Mouse (Mus musculus) retina, embryonic 14.5 days (tissue): ENCODE data around the gene Pde4d.

ENCODE experiments used
- DNase-seq: peaks from one replicate; pipeline ENCODE4 v3.0.0-alpha.2; 2015; ENCODE audit warnings: low spot score

The Pde4d gene

GRCm38 (mm10) chr13:108824638-108825310 is 375.0 kb downstream of the Pde4d start:
- no peak for DNase-seq

- no peak for DNase-seq
Observed at GRCm38 (mm10) chr13:108825501-108825900, 375.8 kb downstream of the Pde4d start.

GRCm38 (mm10) chr13:108834197-108834596 is 384.4 kb downstream of the Pde4d start:
- DNase-seq = no peak

DNA sequence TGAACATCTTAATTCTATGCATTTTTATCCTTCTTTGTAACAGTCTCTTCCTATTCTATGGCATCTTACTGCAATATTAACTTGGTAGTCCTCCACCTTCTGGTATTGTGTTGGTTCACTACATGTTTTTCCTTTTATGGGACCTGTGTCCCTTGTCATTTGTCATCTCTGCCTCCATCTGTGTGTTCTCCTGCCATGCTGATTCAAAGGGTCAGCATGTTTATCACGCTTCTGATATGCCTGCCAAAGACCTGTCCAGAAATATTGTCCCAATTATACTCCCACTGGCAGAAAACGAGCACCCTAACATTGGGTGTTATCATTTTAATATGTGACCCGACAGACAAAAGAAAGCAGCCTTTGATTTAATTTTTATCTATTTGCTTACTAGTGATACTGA is 386.6 kb downstream of the Pde4d start:
- DNase-seq = no peak

DNA sequence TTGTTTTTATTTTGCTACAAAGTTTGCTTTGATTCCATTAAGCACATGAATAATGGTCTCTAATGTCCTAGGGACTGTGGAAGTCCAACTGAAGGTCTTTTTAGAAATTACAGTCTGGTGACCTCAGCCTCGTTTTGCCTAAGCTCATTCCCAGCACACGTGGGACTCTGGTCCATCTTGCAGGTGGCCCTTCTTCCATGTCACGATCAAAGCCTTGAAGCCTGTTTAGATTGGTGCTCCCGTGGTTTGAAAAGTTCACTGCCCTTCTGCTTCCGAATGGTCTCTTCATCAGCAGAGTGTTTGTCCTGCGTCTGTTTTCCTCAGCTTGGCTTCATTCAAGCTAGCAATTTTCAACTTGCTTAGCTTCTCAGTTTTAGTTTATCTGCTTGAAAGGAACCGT is 389.4 kb downstream of the Pde4d start:
- no peak for DNase-seq

DNA sequence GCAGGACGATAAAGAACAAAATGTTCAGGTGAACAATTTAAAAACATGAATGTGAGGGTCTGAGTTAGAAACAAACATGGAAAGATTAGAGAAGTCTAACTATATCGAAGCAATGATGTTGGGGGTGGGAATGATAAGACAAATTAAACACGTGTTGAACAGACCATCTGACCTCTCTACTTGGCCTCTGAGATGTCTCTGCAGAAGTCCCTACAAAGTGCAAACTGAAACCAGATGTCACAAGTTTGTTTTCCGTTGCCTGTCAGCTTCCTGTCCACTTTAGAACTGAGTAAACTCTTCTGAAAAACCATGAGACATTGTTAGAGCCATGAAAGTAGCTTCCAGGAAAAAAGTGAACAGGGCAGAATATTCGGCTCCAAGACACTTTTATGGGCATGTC is 404.3 kb downstream of the Pde4d start:
- no peak for DNase-seq

GRCm38 (mm10) chr13:108856776-108857435 is 407.2 kb downstream of the Pde4d start:
- no peak for DNase-seq

GRCm38 (mm10) chr13:108859336-108859735 is 409.6 kb downstream of the Pde4d start:
- DNase-seq = no peak

- no peak for DNase-seq
Observed at GRCm38 (mm10) chr13:108860737-108861136, 411.0 kb downstream of the Pde4d start.

DNA sequence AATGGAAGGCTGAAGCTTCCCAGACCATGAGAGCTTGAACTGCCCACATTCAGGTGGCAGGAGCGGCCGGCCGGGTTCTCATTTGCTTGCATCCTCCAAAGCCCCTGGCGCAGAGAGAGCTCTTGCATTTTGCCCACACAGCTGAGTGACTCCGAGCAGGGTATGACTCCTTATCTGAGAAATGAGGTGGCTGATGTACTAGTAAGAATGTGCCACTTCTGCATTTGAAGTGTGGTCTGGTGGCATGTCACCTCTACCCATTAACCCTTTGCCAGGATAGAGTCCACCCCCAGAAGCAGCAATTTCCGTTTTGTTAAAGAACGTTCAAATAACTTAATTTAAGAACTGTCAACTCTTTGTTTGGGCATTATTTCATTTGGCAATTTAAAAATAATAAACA is 412.0 kb downstream of the Pde4d start:
- no peak for DNase-seq

DNA sequence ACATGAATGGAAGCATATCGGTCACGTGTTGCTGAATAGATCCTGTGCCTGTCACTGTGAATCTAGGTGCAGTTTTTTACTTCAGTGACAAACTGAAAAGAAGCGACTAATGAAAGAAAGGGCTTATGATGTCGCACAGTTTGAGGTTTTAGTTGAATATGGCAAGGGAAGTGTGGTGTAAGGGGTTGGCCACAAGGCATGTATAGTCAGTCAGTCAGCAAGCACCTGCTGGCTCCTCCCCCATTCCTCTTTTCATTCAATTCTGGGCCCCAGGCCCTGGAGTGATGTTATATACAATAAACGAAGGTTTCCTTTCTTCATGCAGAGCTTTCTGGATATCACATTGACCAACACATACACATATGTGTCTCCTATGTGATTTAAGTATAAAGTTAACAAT is 412.4 kb downstream of the Pde4d start:
- DNase-seq = no peak

- DNase-seq = no peak
Observed at GRCm38 (mm10) chr13:108900160-108900559, 450.4 kb downstream of the Pde4d start.

DNA sequence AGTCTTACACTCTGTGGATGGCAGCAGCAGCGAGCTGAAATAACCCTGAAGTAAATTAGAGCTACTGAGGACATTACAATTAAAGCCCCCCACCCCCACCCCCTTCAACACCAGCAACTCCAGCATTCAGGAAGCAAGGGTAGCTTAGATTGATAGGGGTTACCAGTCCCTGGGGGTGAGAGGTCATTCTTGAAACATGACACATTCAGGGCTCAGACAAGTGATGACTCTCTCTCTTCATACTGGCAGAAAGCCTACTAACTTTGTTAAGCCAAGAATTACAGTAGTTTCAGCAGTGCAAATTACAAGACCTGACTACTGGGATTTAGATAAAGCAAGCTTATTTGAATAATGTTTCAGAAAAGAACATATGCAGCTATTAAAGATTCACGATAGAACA is 455.4 kb downstream of the Pde4d start:
- no peak for DNase-seq

DNA sequence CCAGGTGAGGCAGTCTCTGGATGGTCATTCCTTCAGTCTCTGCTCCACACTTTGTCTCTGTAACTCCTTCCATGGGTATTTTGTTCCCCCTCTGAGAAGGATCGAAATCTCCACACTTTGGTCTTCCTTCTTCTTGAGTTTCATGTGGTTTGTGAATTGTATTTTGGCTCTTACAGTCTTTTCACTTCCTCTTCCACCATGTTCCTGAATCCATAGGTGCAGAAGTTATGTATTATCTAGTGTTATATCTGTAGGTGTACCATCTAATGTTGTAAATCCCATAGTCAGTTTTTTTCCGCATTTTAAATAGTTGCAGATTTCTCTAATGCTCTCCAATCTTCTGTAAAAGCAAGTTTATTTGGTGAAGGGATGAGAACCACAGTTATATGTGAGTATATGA is 459.4 kb downstream of the Pde4d start:
- no peak for DNase-seq

DNA sequence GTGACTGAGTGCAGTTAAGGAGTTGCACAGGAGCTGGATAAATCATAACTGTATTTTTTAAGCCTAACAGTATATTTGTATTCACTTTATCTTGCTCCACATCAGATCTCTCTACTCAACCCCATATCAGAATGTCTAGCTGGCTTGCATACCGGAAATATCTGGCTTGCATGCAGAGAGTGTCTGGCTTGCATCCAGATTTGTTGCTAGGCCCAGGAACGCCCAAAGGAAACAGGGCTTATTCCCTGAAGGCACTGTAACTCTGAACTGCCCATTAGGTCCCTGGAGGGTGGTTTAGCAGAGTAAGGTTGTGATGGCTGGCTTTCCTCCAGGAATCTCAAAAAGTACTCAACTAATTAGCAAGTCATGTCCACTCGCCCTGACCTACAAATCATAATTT is 464.9 kb downstream of the Pde4d start:
- no peak for DNase-seq

GRCm38 (mm10) chr13:108921146-108921545 is 471.4 kb downstream of the Pde4d start:
- no peak for DNase-seq

- no peak for DNase-seq
Observed at GRCm38 (mm10) chr13:108934854-108935253, 485.1 kb downstream of the Pde4d start.

DNA sequence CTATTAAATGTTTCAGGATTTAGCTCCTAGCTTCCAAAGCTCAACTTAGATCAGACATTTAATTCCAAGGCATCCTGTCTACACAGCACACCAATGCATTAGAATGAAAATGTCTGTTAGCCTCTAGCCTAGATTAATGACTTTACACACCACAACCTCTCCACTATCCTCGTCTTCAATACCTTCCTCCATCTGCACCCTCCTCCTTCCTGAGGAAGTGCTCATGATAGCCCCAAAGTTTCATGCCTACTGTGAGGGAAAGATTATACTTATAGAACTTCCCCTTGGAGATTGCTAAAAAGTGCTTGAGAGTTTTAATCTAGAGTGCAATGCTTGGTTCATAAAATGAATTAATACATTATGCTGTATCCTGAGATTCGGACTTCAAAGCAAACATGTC is 487.5 kb downstream of the Pde4d start:
- no peak for DNase-seq

DNA sequence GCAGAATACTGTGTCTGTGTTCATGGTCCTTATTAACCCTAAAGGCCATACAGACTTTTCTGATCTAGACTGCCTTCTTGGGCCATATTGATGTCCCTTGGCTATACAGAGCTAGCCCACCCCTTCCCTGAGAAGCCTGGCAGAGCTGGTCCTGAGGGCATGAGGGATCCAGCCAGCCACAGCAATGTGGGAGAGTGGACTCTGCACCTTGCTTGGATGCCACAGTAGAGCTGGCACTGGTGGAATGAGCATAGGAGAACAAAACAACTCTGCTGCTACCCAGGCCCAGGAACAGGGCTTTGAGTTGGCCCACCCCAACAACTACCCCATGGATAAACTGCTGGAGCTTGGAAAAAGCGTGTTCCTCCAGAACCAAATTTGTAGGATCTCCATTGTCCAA is 503.2 kb downstream of the Pde4d start:
- no peak for DNase-seq

DNA sequence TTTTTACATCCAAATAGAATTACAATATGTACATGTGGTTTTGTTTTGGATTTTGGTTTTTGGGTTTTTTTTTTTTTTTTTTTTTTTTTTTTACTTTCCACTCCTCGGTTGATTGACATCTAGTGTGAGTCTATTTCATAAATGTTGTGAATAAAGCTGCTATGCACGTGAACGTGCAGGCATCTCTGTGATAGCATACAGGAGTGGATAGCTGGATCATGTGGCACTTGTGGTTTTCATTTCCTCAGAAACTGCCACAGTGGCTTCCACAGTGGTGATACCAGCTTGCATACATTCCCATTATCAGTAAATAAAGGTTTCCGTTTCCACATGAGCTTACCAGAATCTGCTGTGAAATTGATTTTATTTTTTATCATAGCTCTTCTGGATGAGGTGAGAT is 506.3 kb downstream of the Pde4d start:
- DNase-seq = no peak

DNA sequence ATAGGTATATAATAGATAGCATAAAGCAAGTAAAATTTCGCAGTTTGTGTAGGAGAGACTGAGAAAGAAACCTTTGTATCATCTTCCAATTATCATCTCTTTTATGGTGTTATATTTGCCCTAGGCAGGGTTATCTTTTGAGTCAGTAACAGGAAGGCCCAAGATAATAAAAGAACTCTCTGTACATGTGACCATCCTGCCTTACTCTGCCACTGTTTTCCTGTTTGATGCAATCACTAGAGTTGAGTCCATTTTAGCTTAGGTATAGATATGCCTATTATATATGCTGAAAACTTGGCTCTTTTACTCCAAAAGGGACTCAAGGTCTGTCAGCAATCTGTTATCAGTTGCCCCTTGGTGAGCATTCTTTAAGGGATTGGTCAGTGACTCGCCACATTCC is 514.3 kb downstream of the Pde4d start:
- DNase-seq = no peak

GRCm38 (mm10) chr13:108981144-108981543 is 531.4 kb downstream of the Pde4d start:
- DNase-seq = no peak

DNA sequence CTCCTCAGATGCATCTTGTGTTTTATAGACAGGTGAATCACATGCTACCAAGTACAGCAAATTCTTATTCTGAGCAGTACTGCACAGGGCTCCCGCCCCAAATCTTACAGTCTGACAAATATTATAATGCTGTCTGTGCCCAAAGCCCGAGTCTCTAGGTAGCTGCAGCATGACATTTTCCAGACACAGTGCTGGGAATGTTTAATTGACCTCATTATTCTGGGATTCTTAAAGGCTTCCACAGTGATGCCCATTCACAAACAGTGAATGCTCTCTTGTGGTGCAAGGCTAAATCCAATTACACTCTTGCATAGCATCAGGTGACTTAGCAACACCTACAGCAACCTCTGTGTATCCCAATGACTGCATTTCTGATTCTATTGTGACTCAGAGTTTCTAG is 549.0 kb downstream of the Pde4d start:
- no peak for DNase-seq

- DNase-seq = no peak
Observed at GRCm38 (mm10) chr13:109024703-109025102, 575.0 kb downstream of the Pde4d start.
